Mouse (Mus musculus) thymus, adult 2 months (tissue): ENCODE data around the gene Gm49510.

Experiments used
- CTCF ChIP-seq: fragments of 200-500 bp; IDR thresholded peaks from 2 replicates; pipeline ENCODE4 v1.5.1; 2012; ENCODE audit warnings: mild to moderate bottlenecking, control low read depth, low read length, moderate library complexity, borderline replicate concordance; ENCODE audit not compliant: control insufficient read depth, poor library complexity, insufficient read depth; ENCODE audit errors: extremely low read depth
- POLR2A ChIP-seq: fragments of 200-500 bp; IDR thresholded peaks from 2 replicates; pipeline ENCODE4 v1.6.1; 2012; ENCODE audit warnings: mild to moderate bottlenecking, low read length, control low read depth, moderate library complexity; ENCODE audit not compliant: control insufficient read depth, poor library complexity, insufficient read depth; ENCODE audit errors: extremely low read depth

DNA sequence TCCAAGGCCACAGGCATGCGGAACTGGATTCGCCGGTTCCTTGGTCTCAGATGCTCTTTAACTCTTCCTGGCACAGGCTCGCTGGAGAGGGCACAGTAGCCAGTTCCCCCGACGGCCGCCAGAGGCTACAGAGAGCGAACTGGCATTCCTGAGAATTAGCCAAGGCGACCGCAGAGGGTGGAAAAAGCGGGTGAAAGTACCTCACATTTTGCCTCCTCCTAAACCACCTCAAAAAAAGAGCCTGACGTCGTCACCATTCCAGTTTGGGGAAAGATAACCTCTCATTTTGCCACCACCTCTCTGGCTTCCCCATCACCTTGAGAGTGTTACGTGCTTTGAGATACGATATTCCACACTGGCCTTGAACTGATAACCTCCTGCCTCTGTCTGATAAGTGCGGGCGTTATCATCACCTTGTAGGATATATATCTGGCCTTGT lies 23.2 kb upstream of the Gm49510 start:
- no peak for TF ChIP-seq POLR2A
- TF ChIP-seq CTCF, result peak; percentile 82; the same call in 1 of the 2 replicates
